Mouse (Mus musculus): ENCODE results near the gene Gm28308. TPM values are rescaled to one million over a fixed set of nuclear protein-coding genes. Genes with fewer than 3 reads are reported as not detected.

Gm28308 gene
- polyA plus RNA-seq, 1 experiment from 2014 or later = not detected

DNA sequence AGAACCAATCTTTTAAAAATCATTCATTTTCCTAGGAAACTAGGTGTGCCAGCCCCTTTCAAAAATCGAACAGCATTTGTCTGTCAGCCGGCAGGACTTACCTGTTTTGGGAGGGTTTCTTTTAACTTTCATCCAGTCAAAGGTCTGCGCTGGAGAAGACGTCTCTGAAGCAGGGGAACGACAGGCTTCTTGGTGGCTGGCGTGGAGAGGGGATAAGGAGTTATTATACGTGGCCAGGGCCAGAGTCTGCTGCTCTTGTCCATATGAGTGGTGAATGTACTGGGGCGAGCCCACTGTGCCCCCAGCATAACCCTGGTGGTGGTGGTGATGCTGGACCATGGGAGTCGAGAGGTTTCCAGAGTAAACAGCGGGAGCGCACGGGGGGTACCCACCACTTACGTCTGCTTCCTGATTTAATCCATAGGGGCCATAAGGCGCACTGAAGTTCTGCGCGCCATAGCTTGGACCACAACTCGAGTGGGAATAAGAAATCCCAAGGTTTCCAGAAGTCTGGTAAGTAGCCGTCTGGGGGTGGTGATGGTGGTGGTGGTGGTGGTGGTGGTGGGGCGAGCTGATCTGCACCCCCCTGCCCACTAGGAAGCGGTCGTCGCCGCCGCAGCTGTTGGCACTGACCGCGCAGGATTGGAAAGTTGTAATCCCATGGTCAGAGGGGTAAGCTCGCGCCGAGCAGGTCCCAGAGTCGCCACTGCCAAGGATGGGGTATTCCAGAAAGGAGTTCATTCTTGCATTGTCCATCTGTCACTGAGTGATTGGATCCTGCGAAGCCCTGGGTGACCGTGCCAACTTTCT lies 55.5 kb downstream of the Gm28308 start:
- DNase-seq (ENCODE audit: low spot score) = no peak

DNA sequence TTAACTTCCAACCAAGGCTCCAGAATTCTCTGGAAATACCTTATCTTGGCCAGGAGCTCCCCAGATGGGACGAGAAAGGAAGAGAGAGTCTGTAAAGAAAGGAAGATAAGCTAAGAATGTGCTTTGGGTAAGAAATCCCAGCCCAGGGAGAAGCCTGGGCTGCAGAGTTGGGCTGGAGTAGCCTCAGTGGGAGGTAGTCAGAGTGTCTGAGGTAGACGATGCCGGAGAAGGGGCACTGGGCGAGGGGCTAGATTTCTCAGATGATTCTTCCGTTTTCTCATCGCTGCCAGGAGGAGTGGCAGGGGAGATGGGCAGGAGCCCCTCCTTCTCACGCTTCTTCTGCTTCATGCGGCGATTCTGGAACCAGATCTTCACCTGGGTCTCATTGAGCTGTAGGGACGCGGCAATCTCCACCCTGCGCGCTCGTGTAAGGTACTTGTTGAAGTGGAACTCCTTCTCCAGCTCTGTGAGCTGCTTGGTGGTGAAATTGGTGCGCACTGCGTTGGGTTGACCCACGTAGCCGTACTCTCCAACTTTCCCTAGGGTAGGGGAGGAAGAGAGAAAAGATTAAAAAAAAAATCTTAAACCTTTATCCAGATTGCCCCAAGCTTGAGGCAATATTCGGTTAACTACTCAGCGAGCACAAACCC lies 56.5 kb downstream of the Gm28308 start:
- no peak for DNase-seq (ENCODE audit: low spot score)

DNA sequence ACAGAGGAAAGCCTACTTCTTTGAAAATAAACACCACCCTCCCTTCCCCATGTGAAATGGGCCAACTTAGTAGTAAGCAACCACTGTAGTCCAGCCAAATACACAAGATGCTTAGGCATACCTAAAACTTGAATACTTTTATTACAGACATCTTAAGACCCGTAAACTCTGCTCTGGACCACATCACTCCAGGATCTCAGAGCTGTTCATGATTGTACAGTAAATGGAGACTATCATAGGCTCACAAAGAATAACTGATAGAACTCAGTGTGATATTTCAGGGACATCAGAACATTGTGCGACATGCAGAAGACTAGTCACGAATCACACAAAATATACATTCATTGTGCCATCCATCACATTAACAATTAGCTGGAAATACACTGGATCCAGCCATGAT lies 57.7 kb downstream of the Gm28308 start:
- DNase-seq (ENCODE audit: low spot score) = no peak

- DNase-seq (ENCODE audit: low spot score) = no peak
Measured at GRCm38 (mm10) chr6:52154044-52154443, 59.1 kb downstream of the Gm28308 start.

GRCm38 (mm10) chr6:52153270-52153669 lies 59.9 kb downstream of the Gm28308 start:
- no peak for DNase-seq (ENCODE audit: low spot score)

GRCm38 (mm10) chr6:52152226-52153193 lies 60.6 kb downstream of the Gm28308 start:
- no peak for DNase-seq (ENCODE audit: low spot score)

GRCm38 (mm10) chr6:52151571-52151970 lies 61.6 kb downstream of the Gm28308 start:
- DNase-seq (ENCODE audit: low spot score) = no peak

- DNase-seq (ENCODE audit: low spot score) = no peak
Measured at GRCm38 (mm10) chr6:52150401-52150966, 62.7 kb downstream of the Gm28308 start.

GRCm38 (mm10) chr6:52139115-52139514 lies 74.0 kb downstream of the Gm28308 start:
- no peak for DNase-seq (ENCODE audit: low spot score)

- DNase-seq (ENCODE audit: low spot score) = no peak
Measured at GRCm38 (mm10) chr6:52138576-52138975, 74.6 kb downstream of the Gm28308 start.

- DNase-seq (ENCODE audit: low spot score) = no peak
Measured at GRCm38 (mm10) chr6:52137841-52138535, 75.2 kb downstream of the Gm28308 start.

- no peak for DNase-seq (ENCODE audit: low spot score)
Measured at GRCm38 (mm10) chr6:52123673-52124072, 89.5 kb downstream of the Gm28308 start.

- DNase-seq (ENCODE audit: low spot score) = no peak
Measured at GRCm38 (mm10) chr6:52121173-52121572, 92.0 kb downstream of the Gm28308 start.

DNA sequence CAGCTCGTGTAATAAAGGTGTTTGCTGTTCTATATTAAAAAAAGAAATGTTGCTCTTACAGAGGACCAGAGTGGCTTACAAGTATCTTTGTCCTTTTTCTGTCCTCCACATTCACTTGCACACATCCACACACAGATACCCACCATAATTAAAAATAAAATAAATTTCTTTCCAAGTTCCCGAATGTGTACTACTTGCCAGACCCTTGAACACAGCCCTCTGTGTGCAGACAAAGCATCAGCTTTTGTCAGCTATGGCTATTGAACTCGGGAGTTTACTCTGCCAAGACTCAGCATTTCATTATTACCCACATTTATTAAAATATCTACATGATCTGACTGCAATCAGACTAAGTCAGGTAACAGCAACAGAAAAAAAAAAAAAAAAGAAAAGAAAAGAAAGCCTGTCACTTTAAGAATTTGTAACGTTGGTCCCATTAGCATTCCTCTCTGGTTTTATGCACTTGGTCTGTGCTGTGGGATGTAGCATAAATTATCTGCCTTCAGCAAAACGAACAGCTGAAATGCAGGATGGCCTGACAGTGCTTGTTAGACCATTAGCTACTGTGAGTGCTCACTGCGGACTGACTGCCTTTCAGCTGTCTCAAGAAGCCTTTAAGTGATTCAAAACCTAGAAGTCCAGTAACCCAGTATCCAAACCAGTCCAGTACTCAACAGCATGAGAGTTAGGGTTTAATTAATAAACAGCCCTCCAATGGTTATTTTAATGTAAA lies 94.1 kb downstream of the Gm28308 start:
- DNase-seq (ENCODE audit: low spot score) = no peak

DNA sequence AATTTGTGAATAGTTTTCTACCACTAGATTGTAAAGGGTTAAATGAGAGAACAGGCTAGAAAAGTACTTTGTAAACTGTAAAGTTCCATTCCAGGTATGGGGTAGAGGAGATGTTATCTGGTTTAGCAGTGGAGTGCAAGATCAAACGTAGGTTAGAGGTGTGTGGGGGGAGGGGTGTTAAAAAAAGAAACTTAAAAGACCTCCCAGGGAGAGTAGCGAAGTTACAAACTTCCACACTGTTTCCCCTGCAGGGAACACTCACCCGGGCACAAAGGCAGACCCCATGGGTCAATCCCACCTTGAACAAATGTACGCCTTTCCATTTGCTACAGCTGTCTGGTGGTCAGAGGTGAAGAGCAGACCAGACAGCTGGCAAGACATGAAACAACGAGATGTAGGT lies 97.2 kb downstream of the Gm28308 start:
- DNase-seq (ENCODE audit: low spot score) = peak; percentile 52

MicroRNA genes within 50 kb of the gene (microRNA counts, 519-probe panel; counts per million panel counts)
- 473 counts per million, percentile 71 among the panel's probes with 10 or more counts for microRNA mmu-miR-196b

Small RNA genes lying within 50 kb of the gene (microRNA-seq; reads per million reads assigned to microRNA genes)
- 227 reads per million, percentile 55 among the genes with 10 or more reads in this experiment for gene Mir196b (ENCODE audit: borderline number of aligned reads)

Other genes starting within 250 kb of the Gm28308 start
- 24.2 and 24.6 TPM in 2 replicates for gene Skap2, start 200.8 kb downstream of the Gm28308 start, polyA plus RNA-seq (2015; fragmentation: Nextera tagmentation; extraction: Ambion mirVana)
- 0.44 and 0.45 TPM in 2 replicates for gene Hoxa1, start 55.0 kb downstream of the Gm28308 start, polyA plus RNA-seq (2015; fragmentation: Nextera tagmentation; extraction: Ambion mirVana)
- gene Hoxa2, start 48.5 kb downstream of the Gm28308 start, polyA plus RNA-seq (2015; fragmentation: Nextera tagmentation; extraction: Ambion mirVana) = 5.1 and 5.4 TPM in 2 replicates
- 0.24 and 0.25 TPM in 2 replicates for gene 5730596B20Rik, start 35.8 kb downstream of the Gm28308 start, polyA plus RNA-seq (2015; fragmentation: Nextera tagmentation; extraction: Ambion mirVana)
- gene Hoxa4, start 21.6 kb downstream of the Gm28308 start, polyA plus RNA-seq (2015; fragmentation: Nextera tagmentation; extraction: Ambion mirVana) = 0.27 and 0.39 TPM in 2 replicates
- 0.06 and 0.21 TPM in 2 replicates for gene Hoxa5, start 8.8 kb downstream of the Gm28308 start, polyA plus RNA-seq (2015; fragmentation: Nextera tagmentation; extraction: Ambion mirVana)
- not detected in 2 replicates for gene Hoxa6, start 4.6 kb downstream of the Gm28308 start, polyA plus RNA-seq (2015; fragmentation: Nextera tagmentation; extraction: Ambion mirVana)
- 1.1 and 1.2 TPM in 2 replicates for gene Hoxa3, start within 50 bp of the Gm28308 start, polyA plus RNA-seq (2015; fragmentation: Nextera tagmentation; extraction: Ambion mirVana)
- 0.71 and 1.4 TPM in 2 replicates for gene Hoxa7, start 8.5 kb upstream of the Gm28308 start, polyA plus RNA-seq (2015; fragmentation: Nextera tagmentation; extraction: Ambion mirVana)
- gene Hoxa9, start 17.8 kb upstream of the Gm28308 start, polyA plus RNA-seq (2015; fragmentation: Nextera tagmentation; extraction: Ambion mirVana) = 0.62 and 0.81 TPM in 2 replicates
- gene Hoxa10, start 27.5 kb upstream of the Gm28308 start, polyA plus RNA-seq (2015; fragmentation: Nextera tagmentation; extraction: Ambion mirVana) = 0.08 and 0.19 TPM in 2 replicates
- gene Hoxa11, start 32.5 kb upstream of the Gm28308 start, polyA plus RNA-seq (2015; fragmentation: Nextera tagmentation; extraction: Ambion mirVana) = not detected in 2 replicates
- not detected in 2 replicates for gene Hoxa13, start 47.5 kb upstream of the Gm28308 start, polyA plus RNA-seq (2015; fragmentation: Nextera tagmentation; extraction: Ambion mirVana)
- not detected in 2 replicates for gene Evx1, start 100.2 kb upstream of the Gm28308 start, polyA plus RNA-seq (2015; fragmentation: Nextera tagmentation; extraction: Ambion mirVana)

Data from thymus, postnatal 0 days (tissue).